Comparison of ENCODE assay signal across 24 mouse cellular contexts in genomic region chr1:130857456-130857855, GRCm38 (mm10). TPM values are rescaled to one million over a fixed set of nuclear protein-coding genes. Genes with fewer than 3 reads are reported as not detected.
"Had no signal": no experiment of that assay in that cellular context is flagged by ENCODE, and none has a peak within 500 bp of the region (broad histone marks: within the 10 kb centered on the region; RNA-seq: fewer than 3 reads in every experiment).

No protein-coding gene starts in this region.

- H3K9me3 ChIP-seq: neural tube, embryonic 15.5 days; stomach, embryonic 15.5 days had no signal

- H3K27me3 ChIP-seq: neural tube, embryonic 15.5 days; stomach, embryonic 15.5 days had no signal

- H3K4me1 ChIP-seq: neural tube, embryonic 15.5 days; stomach, embryonic 15.5 days had no signal

- H3K36me3 ChIP-seq: neural tube, embryonic 15.5 days; stomach, embryonic 15.5 days had no signal

- DNase-seq: retina, postnatal 1 day; right cerebral cortex, adult 18-20 months; right cerebral cortex, postnatal 14 days; right cerebral cortex, postnatal 25 days; right cerebral cortex, postnatal 4 days; spleen, adult 18-20 months; thymus, adult 18-20 months; thymus, adult 2 months; thymus, postnatal 14 days; thymus, postnatal 25 days; thymus, postnatal 36 days; thymus, postnatal 4 days had no signal

- H3K4me3 ChIP-seq: neural tube, embryonic 15.5 days; stomach, embryonic 15.5 days had no signal

- H3K4me2 ChIP-seq: neural tube, embryonic 15.5 days; stomach, embryonic 15.5 days had no signal

- H3K27ac ChIP-seq: neural tube, embryonic 15.5 days; stomach, embryonic 15.5 days; stomach, postnatal 0 days had no signal

- H3K9ac ChIP-seq: neural tube, embryonic 15.5 days; stomach, embryonic 15.5 days had no signal

RNA-seq across cellular contexts. Expression of gene Fcmr, which starts 8.0 kb away (rescaled TPM):
- polyA plus RNA-seq: stomach, embryonic 14.5 days; stomach, postnatal 0 days; thymus, postnatal 0 days had no signal

RNA-seq across cellular contexts. Expression of gene Il24, which starts 29.8 kb away (rescaled TPM):
- total RNA-seq: neutrophil, adult 5-6 weeks had no signal
- polyA plus RNA-seq: neural tube, embryonic 14.5 days; neural tube, embryonic 15.5 days; small intestine, adult 2 months; spleen, adult 2 months; stomach, embryonic 14.5 days; stomach, embryonic 15.5 days; stomach, embryonic 16.5 days; stomach, postnatal 0 days; testis, adult 2 months; urinary bladder, adult 2 months had no signal

RNA-seq across cellular contexts. Expression of gene Pigr, which starts 31.0 kb away (rescaled TPM):
- polyA plus RNA-seq: neural tube, embryonic 14.5 days; neural tube, embryonic 15.5 days; stomach, embryonic 14.5 days had no signal

RNA-seq across cellular contexts. Expression of gene Il20, which starts 53.8 kb away (rescaled TPM):
- total RNA-seq: neutrophil, adult 5-6 weeks had no signal
- polyA plus RNA-seq: neural tube, embryonic 14.5 days; neural tube, embryonic 15.5 days; small intestine, adult 2 months; spleen, adult 2 months; stomach, embryonic 14.5 days; stomach, embryonic 15.5 days; stomach, embryonic 16.5 days; stomach, postnatal 0 days; testis, adult 2 months; thymus, adult 2 months; thymus, postnatal 0 days; urinary bladder, adult 2 months had no signal

RNA-seq across cellular contexts. Expression of gene Fcamr, which starts 56.8 kb away (rescaled TPM):
- total RNA-seq: neutrophil, adult 5-6 weeks had no signal
- polyA plus RNA-seq: neural tube, embryonic 14.5 days; neural tube, embryonic 15.5 days; thymus, postnatal 0 days had no signal
